Mouse (Mus musculus) R1 (cell line): ENCODE measurements at regions not wholly inside any gene's neighbourhood (a gene's known extent, or its start where the extent isn't known, plus 50 kb on each side); places are given as distances from the start of the nearest gene placed in this dataset.
A peak's percentile ranks its signal among the peaks of the same experiment; 100 is the strongest.

Experiments used
- DNase-seq: peaks from one replicate; pipeline ENCODE4 v3.0.0-alpha.2; 2018; ENCODE audit warnings: low read depth, low spot score

DNA sequence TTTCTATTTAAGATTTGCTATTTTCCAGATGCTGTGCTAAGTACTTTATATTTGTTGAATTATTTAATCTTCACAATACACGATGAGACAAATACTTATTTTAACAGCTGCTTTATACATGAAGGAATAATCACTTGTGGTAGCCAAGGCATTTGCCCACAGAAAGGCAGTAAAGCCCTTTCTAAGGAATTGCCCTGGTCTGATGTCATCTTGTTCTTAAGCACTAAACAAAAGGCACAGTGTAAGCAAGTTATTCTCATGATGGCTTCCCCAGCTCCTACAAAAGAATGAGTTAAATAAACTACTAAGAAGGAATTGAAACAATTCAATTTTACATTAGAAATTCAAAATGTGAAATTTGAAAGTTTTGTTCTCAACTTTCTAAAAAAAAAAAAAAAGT, 358.8 kb downstream of the Cenpc1 start:
- no peak for DNase-seq

DNA sequence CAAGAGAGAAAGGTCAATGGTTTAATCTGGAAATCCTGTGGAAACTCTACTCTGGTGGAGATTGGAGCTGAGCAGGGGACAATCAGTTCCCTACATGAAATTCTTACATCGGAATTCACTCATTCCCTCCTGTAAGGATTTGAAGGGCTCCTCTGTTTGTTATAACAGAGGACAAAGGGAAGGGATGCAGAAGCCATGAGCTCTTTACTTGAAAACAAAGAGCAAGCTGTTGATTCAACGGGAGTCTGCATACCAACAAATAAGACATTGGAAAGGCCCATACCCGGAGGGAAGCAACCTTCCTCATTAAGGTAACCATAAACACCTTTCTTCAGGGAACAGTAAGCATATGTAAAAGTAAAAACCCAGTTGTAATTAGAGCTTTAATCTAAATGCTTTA, 359.3 kb downstream of the Cenpc1 start:
- peak; percentile 28 for DNase-seq

- no peak for DNase-seq
Observed at GRCm38 (mm10) chr5:85677872-85678271, 387.5 kb downstream of the Cenpc1 start.

- DNase-seq, result no peak
Observed at GRCm38 (mm10) chr5:85671121-85671520, 394.3 kb downstream of the Cenpc1 start.

DNA sequence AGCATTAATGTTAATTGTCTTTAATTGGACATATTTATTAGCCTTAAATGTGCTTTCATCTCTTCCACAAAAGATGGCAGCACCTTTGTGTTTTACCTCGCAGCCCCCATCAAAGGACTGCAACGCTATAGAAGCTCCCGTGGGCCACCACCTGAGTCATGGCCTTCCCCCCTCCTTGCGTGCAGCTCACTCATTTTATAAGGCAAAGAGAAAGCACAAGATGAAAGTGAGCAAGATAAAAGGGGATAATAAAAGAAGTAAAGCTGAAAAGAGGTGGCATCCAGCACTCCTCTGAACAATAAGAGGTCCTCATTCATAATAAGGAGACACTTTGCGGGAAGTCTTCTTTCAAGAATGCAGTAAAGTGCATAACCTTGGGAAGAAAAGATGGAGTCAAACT, 403.9 kb downstream of the Cenpc1 start:
- DNase-seq, result no peak

- no peak for DNase-seq
Observed at GRCm38 (mm10) chr5:85621078-85621477, 444.3 kb downstream of the Cenpc1 start.

- DNase-seq, result no peak
Observed at GRCm38 (mm10) chr5:85614783-85615182, 450.6 kb downstream of the Cenpc1 start.

DNA sequence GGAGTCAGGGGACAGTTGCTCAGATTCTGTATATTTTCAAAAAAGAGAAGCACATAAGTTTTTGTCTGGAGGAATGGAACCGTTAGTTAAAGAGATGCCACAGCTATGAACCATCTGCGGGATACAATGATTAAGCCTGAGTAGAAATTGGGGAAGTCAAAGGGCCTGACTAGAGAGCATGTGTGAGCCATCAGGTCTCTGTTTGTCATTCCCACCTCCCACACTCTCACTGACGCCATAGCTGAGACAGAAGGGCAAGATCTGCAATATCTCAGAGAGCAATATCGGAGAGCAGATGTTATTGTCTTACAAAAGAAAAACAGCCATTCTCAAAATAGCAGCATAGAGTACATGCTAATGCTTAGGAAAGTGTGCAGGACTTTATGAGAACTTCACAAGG, 452.8 kb downstream of the Cenpc1 start:
- DNase-seq, result no peak

- no peak for DNase-seq
Observed at GRCm38 (mm10) chr5:85609104-85609503, 456.3 kb downstream of the Cenpc1 start.

DNA sequence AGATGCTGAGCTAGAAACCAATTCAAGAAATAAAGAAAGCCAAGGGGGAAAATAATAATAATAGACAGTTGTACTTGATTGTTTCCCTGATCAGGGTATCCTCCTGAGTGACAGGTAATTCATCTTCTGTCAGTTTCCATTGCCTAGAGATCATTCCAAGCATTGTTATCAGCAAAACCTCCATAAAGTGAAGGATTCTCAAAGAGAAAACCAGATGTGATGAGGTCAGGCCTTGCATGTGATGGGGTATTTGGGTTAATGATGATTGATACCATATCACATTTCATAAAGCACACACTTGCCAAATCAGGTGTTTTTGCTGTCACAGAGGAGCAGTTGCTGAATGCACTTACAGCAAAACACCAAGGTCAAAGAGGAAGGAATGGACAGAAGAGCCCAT, 467.2 kb downstream of the Cenpc1 start:
- DNase-seq, result no peak

DNA sequence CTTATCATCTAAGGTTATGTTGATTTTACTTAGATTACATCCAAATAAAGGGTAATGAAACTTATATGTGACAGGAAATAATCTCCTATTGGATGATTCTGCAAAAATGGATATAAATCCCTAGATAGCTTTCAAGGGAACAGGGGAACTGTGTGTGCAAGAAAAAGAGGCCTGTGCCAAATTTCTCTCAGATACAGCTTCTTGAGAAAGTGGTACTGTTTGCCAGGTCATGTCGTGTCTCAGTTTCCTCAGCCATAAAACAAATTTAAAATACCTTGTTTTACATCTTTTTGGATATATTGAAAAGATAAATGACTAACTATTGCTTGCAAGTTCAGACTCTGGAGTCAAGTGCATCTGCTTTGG, 470.3 kb downstream of the Cenpc1 start:
- DNase-seq, result no peak

GRCm38 (mm10) chr5:85594413-85595081, 470.8 kb downstream of the Cenpc1 start:
- no peak for DNase-seq

GRCm38 (mm10) chr5:85592236-85592635, 473.1 kb downstream of the Cenpc1 start:
- peak; percentile 20 for DNase-seq

GRCm38 (mm10) chr5:85586727-85587126, 478.7 kb downstream of the Cenpc1 start:
- peak; percentile 29 for DNase-seq

- DNase-seq, result no peak
Observed at GRCm38 (mm10) chr5:85572531-85572930, 492.9 kb downstream of the Cenpc1 start.

- DNase-seq, result no peak
Observed at GRCm38 (mm10) chr5:85571967-85572366, 493.4 kb downstream of the Cenpc1 start.

DNA sequence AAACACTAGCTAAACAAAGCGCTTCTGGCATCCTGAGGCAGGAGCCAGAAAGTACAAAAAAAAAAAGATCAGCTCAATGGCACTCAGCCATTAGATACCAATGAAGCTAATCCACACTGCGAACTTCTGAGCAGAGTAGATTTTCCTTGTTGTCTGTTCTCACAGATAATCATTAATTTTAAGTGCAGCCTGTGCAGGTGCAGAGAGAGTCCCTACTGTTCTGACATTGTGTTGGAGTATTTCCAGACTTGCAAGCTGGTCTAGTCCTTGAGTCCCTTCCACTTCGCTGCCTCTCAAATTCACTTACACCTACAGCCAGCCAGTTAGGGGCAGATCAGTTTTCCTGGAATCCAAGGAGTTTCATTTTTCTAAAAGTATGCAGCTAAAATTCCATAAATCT, 494.0 kb downstream of the Cenpc1 start:
- no peak for DNase-seq

GRCm38 (mm10) chr5:85536329-85536728, 529.1 kb downstream of the Cenpc1 start:
- no peak for DNase-seq

DNA sequence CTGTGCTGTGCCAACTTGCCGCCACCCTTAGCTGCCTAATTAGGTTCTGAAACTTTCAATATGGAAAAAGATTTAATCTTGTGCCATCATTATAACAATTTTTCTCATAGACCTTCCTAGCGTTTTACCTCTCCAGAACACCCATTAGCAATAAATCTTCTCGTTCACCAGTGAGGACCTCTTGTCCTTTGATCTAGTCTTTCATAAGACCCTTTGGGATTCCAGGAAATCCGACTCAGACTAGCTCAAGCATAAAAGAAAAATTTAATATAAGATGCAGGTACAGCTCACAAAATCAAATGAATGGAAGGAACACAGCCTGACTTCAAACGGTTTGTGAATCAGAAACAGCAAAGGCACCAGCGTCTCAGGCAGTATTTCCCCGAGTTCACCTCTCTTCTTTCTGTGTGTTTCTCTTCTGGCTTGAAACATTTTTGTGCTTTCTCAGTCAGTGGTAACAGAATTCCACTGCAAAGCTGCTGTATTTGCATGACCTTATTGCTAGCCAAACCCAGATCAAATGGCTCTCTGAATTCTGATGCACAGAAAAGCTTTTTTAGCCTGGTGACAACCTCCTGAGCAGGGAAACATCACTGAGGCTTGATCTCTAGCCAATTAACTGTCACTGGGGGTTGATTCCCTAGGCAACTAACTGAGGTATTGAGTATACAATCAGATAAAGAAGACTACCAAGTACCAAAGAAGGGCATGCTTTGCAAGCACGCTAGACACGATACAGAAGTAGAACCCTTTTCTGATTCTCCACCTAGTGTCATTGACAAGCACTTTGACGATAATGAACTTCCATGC, 539.8 kb downstream of the Cenpc1 start:
- DNase-seq, result no peak

- no peak for DNase-seq
Observed at GRCm38 (mm10) chr5:85505244-85505643, 560.1 kb downstream of the Cenpc1 start.

- no peak for DNase-seq
Observed at GRCm38 (mm10) chr5:85497261-85497660, 568.1 kb downstream of the Cenpc1 start.

GRCm38 (mm10) chr5:85485733-85486322, 579.6 kb downstream of the Cenpc1 start:
- no peak for DNase-seq

DNA sequence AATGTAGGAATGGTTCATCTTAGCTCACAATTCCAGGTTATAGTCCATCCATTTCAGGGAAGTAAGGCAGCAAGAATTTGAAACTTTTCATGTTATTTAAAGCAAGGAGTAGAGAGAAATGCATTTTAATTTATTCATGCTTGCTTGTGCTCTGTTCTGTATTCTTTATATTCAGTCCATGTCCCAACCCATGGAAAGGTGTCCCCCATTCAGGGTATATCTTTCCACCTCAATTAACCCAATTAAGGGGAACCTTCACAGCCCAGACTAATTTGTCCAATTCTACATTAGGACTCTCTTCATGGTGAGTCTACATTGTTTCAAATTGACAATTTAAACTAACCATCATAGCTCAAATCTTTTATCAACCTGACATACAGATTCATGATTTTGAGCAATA, 580.2 kb downstream of the Cenpc1 start:
- no peak for DNase-seq
